Mouse (Mus musculus) heart, embryonic 10.5 days (tissue): ENCODE results near the gene Nup188. TPM values are rescaled to one million over a fixed set of nuclear protein-coding genes. Genes with fewer than 3 reads are reported as not detected.

Experiments
- DNase-seq: peaks from one replicate; pipeline ENCODE4 v3.0.0-alpha.2; 2017; ENCODE audit warnings: low spot score
- H3K27ac ChIP-seq: fragments of 300-500 bp; sonication (generic); 2 replicates; pipeline ENCODE4 v1.5.1; 2016; ENCODE audit warnings: mild to moderate bottlenecking
- H3K27me3 ChIP-seq: fragments of 300-500 bp; sonication (generic); 2 replicates; pipeline ENCODE4 v1.6.1; 2016; ENCODE audit warnings: mild to moderate bottlenecking; ENCODE audit not compliant: poor library complexity, insufficient read depth, severe bottlenecking
- H3K36me3 ChIP-seq: fragments of 300-500 bp; sonication (generic); 2 replicates; pipeline ENCODE4 v1.6.1; 2016; ENCODE audit warnings: mild to moderate bottlenecking, moderate library complexity
- H3K4me1 ChIP-seq: fragments of 300-500 bp; sonication (generic); 2 replicates; pipeline ENCODE4 v1.6.1; 2016; ENCODE audit warnings: mild to moderate bottlenecking
- H3K4me3 ChIP-seq: fragments of 300-500 bp; sonication (generic); 2 replicates; pipeline ENCODE4 v1.5.1; 2016; ENCODE audit warnings: mild to moderate bottlenecking, moderate library complexity
- H3K9me3 ChIP-seq: fragments of 300-500 bp; sonication (generic); 2 replicates; pipeline ENCODE4 v1.6.1; 2016; ENCODE audit warnings: mild to moderate bottlenecking, moderate library complexity
- WGBS: fragments of 180-500 bp; shearing (Covaris S2); methylation state at CpG from one replicate; pipeline ENCODE4 v1.1.7; 2016; 5-methylcytosine and 5-hydroxymethylcytosine counted together
- polyA plus RNA-seq: library from polyadenylated mRNA; unstranded; fragments of >200 nt; fragmentation: Nextera tagmentation; extraction: Ambion mirVana; gene quantifications from 2 replicates; pipeline ENCODE4 v1.2.1, GENCODE M21; 2016

Gene Nup188
- polyA plus RNA-seq, 1 experiment from 2014 or later = 46.5 TPM

DNA sequence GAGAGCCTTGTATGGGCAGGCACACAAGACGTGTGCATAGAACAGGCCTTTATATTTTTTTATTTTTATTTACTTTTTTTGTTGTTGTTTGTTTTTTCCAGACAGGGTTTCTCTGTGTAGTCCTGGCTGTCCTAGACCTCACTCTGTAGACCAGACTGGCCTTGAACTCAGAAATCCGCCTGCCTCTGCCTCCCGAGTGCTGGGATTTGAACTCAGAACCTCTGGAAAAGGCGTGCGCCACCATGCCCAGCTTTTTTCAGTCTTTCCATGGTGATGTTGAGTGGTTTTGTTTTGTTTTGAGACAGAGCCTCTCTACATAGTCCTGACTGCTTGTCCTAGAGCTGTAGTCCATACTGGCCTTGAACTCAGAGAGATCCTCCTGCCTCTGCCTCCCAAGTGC lies 86.5 kb downstream of the Nup188 start:
- 95% methylated on average over 5 of the region's 5 CpGs for WGBS
- no peak for DNase-seq
- Histone ChIP-seq H3K4me3 (no peak overlapping the region), H3K4me1 (0 out of 2 replicates have a peak, but pooled peaks cover 2% of the 10 kb centered on the region), H3K36me3 (peaks cover 99% of the 10 kb centered on the region), H3K9me3 (no peaks in the 10 kb centered on the region), H3K27ac (no peak overlapping the region), H3K27me3 (no peaks in the 10 kb centered on the region)

DNA sequence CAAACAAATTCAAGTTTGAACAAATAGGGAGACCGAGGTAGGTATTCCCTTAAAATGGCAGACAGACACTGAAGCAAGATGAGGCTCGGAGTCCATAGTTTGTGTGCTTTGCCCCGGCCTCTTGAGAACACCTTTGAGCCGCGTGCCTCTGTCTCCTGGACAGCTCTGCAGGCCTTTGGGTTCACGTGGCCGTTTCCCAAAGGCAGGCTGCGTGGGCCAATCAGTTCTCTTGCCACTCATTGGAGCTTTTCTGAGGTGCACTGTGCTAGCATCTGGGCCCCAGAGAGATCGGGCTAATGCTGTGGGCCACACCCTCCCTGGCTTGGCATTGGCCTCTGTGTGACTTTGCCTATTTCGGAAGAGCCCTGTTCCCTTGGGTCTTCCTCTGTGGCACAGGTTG lies 89.7 kb downstream of the Nup188 start:
- DNase-seq = no peak
- Histone ChIP-seq H3K4me1 (peaks cover 10% of the 10 kb centered on the region; the same call in 1 of the 2 replicates), H3K27ac (no peak overlapping the region), H3K36me3 (peaks cover 99% of the 10 kb centered on the region), H3K4me3 (no peak overlapping the region), H3K9me3 (no peaks in the 10 kb centered on the region), H3K27me3 (no peaks in the 10 kb centered on the region)
- 94% methylated on average over 10 of the region's 10 CpGs for WGBS

DNA sequence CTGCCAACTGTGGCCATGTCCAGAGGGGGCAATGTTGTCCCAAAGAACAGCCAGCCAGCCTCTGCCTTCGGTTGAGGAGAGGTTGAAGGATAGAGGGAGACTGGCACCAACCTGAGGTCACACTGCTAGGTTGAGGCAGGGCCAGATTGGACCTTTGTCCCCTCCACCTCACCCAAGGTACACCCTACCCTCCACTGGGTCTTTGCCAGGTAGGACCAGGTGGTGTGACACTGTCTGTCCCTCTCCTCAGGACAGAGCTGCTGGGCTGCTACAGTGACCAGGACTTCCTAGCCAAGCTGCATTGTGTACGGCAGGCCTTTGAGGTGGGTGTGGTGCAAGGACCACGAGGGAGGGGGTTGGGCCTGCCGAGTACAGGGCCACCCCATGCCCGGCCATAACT lies 91.5 kb downstream of the Nup188 start:
- 82% methylated on average over 5 of the region's 5 CpGs for WGBS

DNA sequence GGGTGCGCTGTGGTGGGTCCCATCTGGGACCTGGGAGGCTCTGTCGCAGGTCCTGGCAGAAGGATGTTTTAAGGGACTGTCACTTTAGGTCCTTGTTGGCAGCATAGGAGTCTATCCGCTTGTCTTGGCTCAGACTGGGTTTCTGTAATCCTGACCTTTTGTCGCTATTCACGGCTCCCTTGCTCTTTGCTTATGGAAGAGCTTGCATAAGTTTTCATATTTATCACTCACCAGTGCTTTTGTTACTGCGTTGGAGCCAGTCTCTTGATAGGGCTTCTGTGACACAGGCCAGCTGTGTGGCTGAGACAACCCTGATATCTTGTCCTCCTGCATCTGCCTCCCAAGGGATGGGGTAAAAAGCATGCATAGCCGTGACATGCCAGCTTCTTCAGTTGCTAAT lies 93.1 kb downstream of the Nup188 start:
- no peak for DNase-seq
- Histone ChIP-seq H3K36me3 (peaks cover 99% of the 10 kb centered on the region), H3K4me3 (no peak overlapping the region), H3K27ac (peak overlapping the region; percentile 64; the same call in 1 of the 2 replicates), H3K27me3 (no peaks in the 10 kb centered on the region), H3K9me3 (no peaks in the 10 kb centered on the region), H3K4me1 (peaks cover 10% of the 10 kb centered on the region; the same call in 1 of the 2 replicates)
- 81% methylated on average over 7 of the region's 7 CpGs for WGBS

More for the DNA sequence above, 91.5 kb downstream of the Nup188 start:
- no peaks in the 10 kb centered on the region for H3K27me3 ChIP-seq
- H3K4me1 ChIP-seq = peaks cover 10% of the 10 kb centered on the region; the same call in 1 of the 2 replicates
- H3K4me3 ChIP-seq = no peak overlapping the region
- DNase-seq = no peak
- no peaks in the 10 kb centered on the region for H3K9me3 ChIP-seq
- peaks cover 99% of the 10 kb centered on the region for H3K36me3 ChIP-seq
- no peak overlapping the region for H3K27ac ChIP-seq

DNA sequence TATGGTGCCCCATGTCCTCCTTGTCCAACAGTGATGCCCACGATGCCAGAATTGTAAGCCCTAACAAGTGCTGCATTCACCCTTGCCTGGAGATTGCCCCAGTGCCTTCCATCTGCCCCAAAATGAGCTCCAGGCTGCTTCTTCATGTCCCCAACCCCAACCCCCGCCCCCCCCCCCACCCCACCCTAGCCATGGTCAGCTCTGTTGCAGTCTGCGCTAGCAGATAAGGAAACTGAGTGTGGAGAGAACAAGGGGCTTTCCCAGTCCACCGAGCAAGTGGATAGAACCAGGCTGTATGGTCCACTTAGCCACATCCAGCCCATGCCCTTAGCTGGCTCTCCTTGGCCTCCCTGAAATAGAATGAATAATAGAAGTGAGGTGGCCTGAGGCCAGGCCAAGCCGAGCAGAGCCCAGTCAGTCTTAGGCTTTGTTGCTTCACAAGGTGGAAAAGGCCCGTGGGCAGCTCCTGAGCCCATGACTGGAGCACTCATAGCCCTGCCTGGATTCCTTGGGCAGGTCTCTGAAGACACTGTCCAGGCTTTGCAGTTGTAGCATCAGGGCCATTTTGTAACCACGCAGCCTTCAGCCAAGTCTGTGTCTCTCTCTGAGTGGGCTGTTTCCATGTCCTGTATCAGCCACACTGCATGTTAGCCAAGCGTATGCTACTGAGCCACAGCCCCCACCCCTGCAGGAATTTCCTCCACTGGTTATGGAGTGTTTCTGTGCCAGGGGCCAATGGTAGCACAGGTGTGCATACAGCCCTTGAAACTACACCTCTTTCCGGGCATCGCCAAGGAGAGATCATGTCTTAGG lies 94.6 kb downstream of the Nup188 start:
- Histone ChIP-seq H3K4me1 (peaks cover 10% of the 10 kb centered on the region; the same call in 1 of the 2 replicates), H3K36me3 (peaks cover 100% of the 10 kb centered on the region), H3K27ac (peak overlapping the region; percentile 37; the same call in 1 of the 2 replicates), H3K9me3 (no peaks in the 10 kb centered on the region), H3K27me3 (no peaks in the 10 kb centered on the region), H3K4me3 (no peak overlapping the region)
- peak; percentile 83 for DNase-seq
- WGBS = 84% methylated on average over 10 of the region's 10 CpGs

- H3K27ac ChIP-seq = peak overlapping the region; percentile 24; the same call in 1 of the 2 replicates
- H3K4me1 ChIP-seq = peaks cover 10% of the 10 kb centered on the region; the same call in 1 of the 2 replicates
- H3K9me3 ChIP-seq = no peaks in the 10 kb centered on the region
- peaks cover 95% of the 10 kb centered on the region for H3K36me3 ChIP-seq
- H3K4me3 ChIP-seq = no peak overlapping the region
- no peak for DNase-seq
- no peaks in the 10 kb centered on the region for H3K27me3 ChIP-seq
- WGBS = 91% methylated on average over 4 of the region's 4 CpGs
Measured at GRCm38 (mm10) chr2:30381377-30381725, 95.2 kb downstream of the Nup188 start.

DNA sequence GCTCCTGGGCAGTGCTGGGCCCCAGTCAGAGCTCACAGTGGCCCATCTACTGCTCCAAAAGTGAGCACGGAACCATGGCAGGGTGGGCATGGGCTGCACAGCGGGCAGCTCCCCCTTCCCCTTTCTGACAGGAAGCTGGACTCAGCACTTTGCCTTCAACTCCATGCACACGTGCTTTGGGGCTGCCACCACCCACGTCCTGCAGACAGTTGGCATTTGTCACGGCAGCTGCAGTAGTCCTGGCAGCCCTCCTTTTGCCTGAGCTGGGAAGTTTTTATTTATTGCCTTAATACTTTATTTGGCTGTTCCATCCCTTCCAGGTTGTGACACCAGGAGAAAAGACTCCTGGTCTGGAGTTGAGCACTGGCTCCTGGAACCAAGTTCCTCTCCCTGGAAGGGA lies 98.6 kb downstream of the Nup188 start:
- H3K4me1 ChIP-seq = peaks cover 7% of the 10 kb centered on the region; the same call in 1 of the 2 replicates
- H3K27me3 ChIP-seq = no peaks in the 10 kb centered on the region
- H3K36me3 ChIP-seq = peaks cover 60% of the 10 kb centered on the region
- no peak for DNase-seq
- 75% methylated on average over 5 of the region's 5 CpGs for WGBS
- no peak overlapping the region for H3K4me3 ChIP-seq
- no peak overlapping the region for H3K27ac ChIP-seq
- H3K9me3 ChIP-seq = no peaks in the 10 kb centered on the region

DNA sequence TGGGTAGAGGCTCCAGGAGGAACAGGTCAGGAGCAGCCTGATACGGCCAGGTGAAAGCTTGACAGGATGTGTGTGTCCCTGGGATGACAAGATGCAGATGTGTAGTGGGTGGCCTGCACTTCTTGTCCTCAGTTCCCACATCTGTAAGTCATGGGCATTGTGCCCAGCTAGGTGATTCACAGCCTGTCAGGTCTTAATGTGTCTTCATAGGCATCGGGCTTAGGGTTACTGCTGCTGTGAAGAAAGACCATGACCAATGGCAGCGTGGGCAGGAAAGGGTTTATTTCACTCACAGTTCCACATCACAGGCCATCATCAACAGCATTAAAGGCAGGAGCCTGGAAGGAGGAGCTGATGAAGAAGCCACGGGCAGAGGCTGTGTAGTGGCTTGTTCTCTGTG lies 99.4 kb downstream of the Nup188 start:
- Histone ChIP-seq H3K4me1 (peaks cover 1% of the 10 kb centered on the region; the same call in 1 of the 2 replicates), H3K4me3 (no peak overlapping the region), H3K27me3 (no peaks in the 10 kb centered on the region), H3K9me3 (no peaks in the 10 kb centered on the region), H3K27ac (no peak overlapping the region), H3K36me3 (peaks cover 53% of the 10 kb centered on the region)
- 87% methylated on average over 4 of the region's 4 CpGs for WGBS
- DNase-seq = no peak

DNA sequence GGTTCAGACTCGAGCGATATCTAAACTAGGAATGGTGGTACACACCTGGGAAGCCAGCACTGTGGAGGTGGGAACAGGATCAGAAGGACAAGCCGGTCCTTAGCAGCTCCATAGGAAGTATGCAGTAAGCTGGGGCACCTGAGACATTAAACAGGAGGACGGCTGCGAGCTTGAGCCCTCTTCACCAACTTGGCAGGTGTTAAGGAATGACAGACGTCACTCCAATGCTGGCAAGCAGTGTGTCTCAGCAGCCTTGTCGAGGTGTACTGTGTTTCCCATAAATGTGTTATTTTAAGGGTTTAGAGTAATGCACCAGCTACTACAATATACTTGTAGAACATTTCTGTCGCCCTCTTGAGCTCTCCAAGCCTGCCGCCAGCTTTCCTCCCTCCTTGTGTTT lies 100.7 kb downstream of the Nup188 start:
- Histone ChIP-seq H3K27me3 (no peaks in the 10 kb centered on the region), H3K36me3 (peaks cover 39% of the 10 kb centered on the region), H3K4me1 (peaks cover 12% of the 10 kb centered on the region; the same call in 1 of the 2 replicates), H3K9me3 (no peaks in the 10 kb centered on the region), H3K27ac (no peak overlapping the region), H3K4me3 (no peak overlapping the region)
- DNase-seq = no peak
- 82% methylated on average over 9 of the region's 9 CpGs for WGBS

DNA sequence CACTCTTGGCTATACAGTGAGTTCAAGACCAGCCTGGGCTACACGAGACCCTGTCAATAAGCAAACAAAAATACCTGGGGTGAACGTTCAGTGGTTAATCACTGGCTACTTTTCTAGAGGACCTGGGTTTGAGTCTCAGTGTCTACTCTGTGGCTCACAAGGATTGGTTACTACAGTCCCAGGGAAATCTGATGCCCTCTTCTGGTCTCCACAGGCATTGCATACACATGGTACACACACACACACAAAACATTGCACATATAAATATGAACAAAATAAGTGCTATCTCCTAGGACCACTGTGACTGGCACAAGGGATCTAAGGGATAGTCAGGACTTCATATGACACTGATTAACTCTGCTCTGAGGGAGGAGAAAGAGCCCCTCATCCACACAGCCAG lies 102.8 kb downstream of the Nup188 start:
- Histone ChIP-seq H3K9me3 (no peaks in the 10 kb centered on the region), H3K36me3 (peaks cover 19% of the 10 kb centered on the region), H3K4me1 (peaks cover 25% of the 10 kb centered on the region), H3K27me3 (no peaks in the 10 kb centered on the region), H3K27ac (no peak overlapping the region), H3K4me3 (no peak overlapping the region)
- DNase-seq = no peak
- WGBS = 91% methylated on average over 2 of the region's 2 CpGs

DNA sequence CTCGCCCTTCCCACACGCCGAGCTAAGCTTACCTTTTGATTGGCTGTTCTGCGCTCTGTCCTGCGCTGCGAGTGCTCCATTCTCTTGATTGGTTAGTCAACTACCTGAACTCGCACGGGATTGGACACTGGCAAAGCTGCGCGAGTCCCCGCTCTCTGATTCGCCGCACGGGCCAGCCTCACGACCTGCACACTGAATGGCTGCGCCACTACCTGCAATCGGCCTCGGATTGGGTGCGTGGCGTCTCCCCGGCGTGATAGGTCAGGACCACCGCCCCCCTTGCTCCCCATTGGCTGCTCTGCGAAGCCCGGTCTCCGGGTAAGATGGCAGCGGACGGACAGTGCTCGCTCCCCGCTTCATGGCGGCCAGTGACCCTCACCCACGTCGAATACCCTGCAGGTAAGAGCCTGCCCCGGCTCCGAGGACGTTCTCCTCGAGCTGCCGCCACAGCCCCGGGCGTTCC lies 105.9 kb downstream of the Nup188 start, which contains the start of gene Dolpp1:
Dolpp1 (plus strand) TSS at position 141 of the 463 bp plus-strand sequence.
- Histone ChIP-seq H3K9me3 (no peaks in the 10 kb centered on the region), H3K36me3 (peaks cover 21% of the 10 kb centered on the region), H3K4me3 (peak within 1 kb of the TSS; percentile 84), H3K4me1 (peaks cover 29% of the 10 kb centered on the region), H3K27ac (peak within 1 kb of the TSS; percentile 91), H3K27me3 (no peaks in the 10 kb centered on the region)
- DNase-seq = peak; percentile 100
- WGBS = under 1% methylated on average over 40 of the region's 40 CpGs

GRCm38 (mm10) chr2:30392577-30393369 lies 106.6 kb downstream of the Nup188 start:
- Histone ChIP-seq H3K4me3 (peak overlapping the region; percentile 84), H3K36me3 (peaks cover 27% of the 10 kb centered on the region), H3K9me3 (no peaks in the 10 kb centered on the region), H3K27ac (peak overlapping the region; percentile 91), H3K27me3 (no peaks in the 10 kb centered on the region), H3K4me1 (peaks cover 29% of the 10 kb centered on the region)
- DNase-seq = peak; percentile 83
- under 1% methylated on average over 54 of the region's 54 CpGs for WGBS

DNA sequence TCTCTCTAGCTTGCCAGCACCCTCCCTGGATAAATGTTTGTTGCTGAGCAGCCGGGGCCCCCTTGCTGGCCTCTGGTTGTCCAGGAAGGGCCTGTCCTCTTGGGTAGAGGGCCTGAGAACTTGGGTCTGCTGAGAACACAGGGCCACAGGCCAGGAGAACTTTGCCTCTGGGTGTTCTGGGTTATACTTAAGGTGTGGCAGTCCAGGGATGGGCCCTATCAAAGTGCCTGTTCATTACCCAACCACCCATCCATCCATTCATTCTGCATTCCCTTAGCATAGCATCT lies 107.1 kb downstream of the Nup188 start:
- H3K27me3 ChIP-seq = no peaks in the 10 kb centered on the region
- H3K4me1 ChIP-seq = peaks cover 33% of the 10 kb centered on the region
- WGBS = 63% methylated on average over 1 of the region's 1 CpGs
- H3K27ac ChIP-seq = peak overlapping the region; percentile 91
- H3K36me3 ChIP-seq = peaks cover 32% of the 10 kb centered on the region
- DNase-seq = no peak
- H3K4me3 ChIP-seq = peak overlapping the region; percentile 84
- no peaks in the 10 kb centered on the region for H3K9me3 ChIP-seq
